ENCODE assay signal across 9 mouse cellular contexts in the genomic region with DNA sequence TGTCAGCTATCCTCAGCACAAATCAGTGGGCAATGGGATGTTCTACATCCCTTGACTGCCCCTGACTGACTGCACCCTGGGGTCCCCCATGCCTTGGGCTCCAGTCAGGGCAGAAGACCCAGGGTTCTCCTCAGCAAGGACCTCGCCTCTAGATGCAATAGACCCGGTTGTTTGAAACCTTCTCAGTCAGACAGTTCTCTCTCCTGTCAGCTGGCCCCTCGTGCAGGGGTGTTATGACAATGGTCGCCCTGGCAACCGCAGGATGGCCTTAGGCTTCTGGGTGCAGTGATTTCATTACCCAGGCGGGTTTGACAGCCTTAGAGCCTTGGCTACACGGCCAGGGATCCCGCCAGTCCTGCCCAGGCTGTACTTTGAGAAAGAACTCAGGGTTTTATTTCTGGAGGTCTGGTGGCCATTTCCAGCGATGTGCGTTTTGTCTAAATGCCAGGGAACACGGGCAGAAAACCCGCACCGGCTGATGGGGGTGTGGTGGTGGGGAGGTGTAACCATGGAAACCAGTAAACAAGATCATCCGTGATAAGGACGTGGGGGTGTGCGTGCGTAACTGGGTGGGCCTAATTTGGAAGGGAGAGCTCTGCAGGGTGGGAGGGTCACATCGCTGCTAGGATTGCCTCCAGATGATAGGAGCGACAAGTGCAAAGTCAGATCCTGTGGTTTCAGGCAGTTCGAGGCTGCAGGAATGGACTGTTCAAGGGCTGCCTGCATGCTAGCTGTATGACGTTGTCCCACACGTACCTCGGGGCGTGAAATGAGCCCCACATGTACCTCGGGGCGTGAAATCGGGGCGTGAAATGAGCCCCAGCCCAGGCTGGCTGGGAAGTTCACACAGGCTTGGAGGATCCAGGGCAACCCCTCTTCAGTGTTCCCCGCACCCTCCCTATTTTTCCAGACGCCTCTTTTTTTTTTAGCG.
A peak's percentile ranks its signal among the peaks of the same experiment; 100 is the strongest.
DNase-seq lines count a peak whose midpoint lies in the region; ATAC-seq lines count a peak whose summit lies in the region.
"Had no signal": no experiment of that assay in that cellular context is flagged by ENCODE, and none has a peak within 500 bp of the region (broad histone marks: within the 10 kb centered on the region; RNA-seq: fewer than 3 reads in every experiment).

No protein-coding gene starts in this region.

- H3K9me3 ChIP-seq in liver, embryonic 13.5 days (replicated peaks), result no peaks in the 10 kb centered on the region
- H3K9me3 ChIP-seq in liver, embryonic 12.5 days (replicated peaks), result no peaks in the 10 kb centered on the region
- no peaks in the 10 kb centered on the region for H3K9me3 ChIP-seq in embryonic facial prominence, embryonic 11.5 days (replicated peaks; ENCODE audit: control insufficient read depth, low read length)
- no peaks in the 10 kb centered on the region for H3K9me3 ChIP-seq in midbrain, embryonic 10.5 days (replicated peaks)
- H3K9me3 ChIP-seq: liver, embryonic 15.5 days had no signal

- ATAC-seq in liver, embryonic 13.5 days (ENCODE audit: low read depth), result peak; percentile 23; the same call in 1 of the 2 replicates
- ATAC-seq in liver, embryonic 12.5 days, result no peak
- peak; percentile 67 for ATAC-seq in embryonic facial prominence, embryonic 11.5 days (replicated peaks; ENCODE audit: insufficient number of reproducible peaks, low FRiP score, low TSS enrichment, low read depth)

- 18% methylated on average over 31 of the region's 31 CpGs for WGBS in liver, embryonic 13.5 days (ENCODE audit: insufficient replicate concordance)
- WGBS in liver, embryonic 12.5 days (ENCODE audit: insufficient replicate concordance), result 18% methylated on average over 31 of the region's 31 CpGs
- WGBS in embryonic facial prominence, embryonic 11.5 days, result 20% methylated on average over 31 of the region's 31 CpGs
- 22% methylated on average over 31 of the region's 31 CpGs for WGBS in midbrain, embryonic 10.5 days

- H3K36me3 ChIP-seq in liver, embryonic 13.5 days, result no peaks in the 10 kb centered on the region
- H3K36me3 ChIP-seq in liver, embryonic 12.5 days, result no peaks in the 10 kb centered on the region
- no peaks in the 10 kb centered on the region for H3K36me3 ChIP-seq in embryonic facial prominence, embryonic 11.5 days (replicated peaks; ENCODE audit: control insufficient read depth, insufficient read depth, low read depth, low read length)
- no peaks in the 10 kb centered on the region for H3K36me3 ChIP-seq in midbrain, embryonic 10.5 days
- H3K36me3 ChIP-seq: liver, embryonic 15.5 days had no signal

- no peak overlapping the region for H3K27ac ChIP-seq in liver, embryonic 13.5 days
- no peak overlapping the region for H3K27ac ChIP-seq in liver, embryonic 12.5 days
- no peak overlapping the region for H3K27ac ChIP-seq in embryonic facial prominence, embryonic 11.5 days (replicated peaks; ENCODE audit: low read depth, low read length)
- peak overlapping the region; percentile 77 for H3K27ac ChIP-seq in midbrain, embryonic 10.5 days (replicated peaks)
- H3K27ac ChIP-seq: liver, embryonic 15.5 days had no signal

- 0 out of 2 replicates have a peak, but pooled peaks cover 3% of the 10 kb centered on the region for H3K27me3 ChIP-seq in liver, embryonic 13.5 days
- peaks cover 9% of the 10 kb centered on the region; the same call in 1 of the 2 replicates for H3K27me3 ChIP-seq in liver, embryonic 12.5 days (replicated peaks)
- H3K27me3 ChIP-seq in embryonic facial prominence, embryonic 11.5 days (ENCODE audit: control insufficient read depth, insufficient read depth, low read length), result no peaks in the 10 kb centered on the region
- H3K27me3 ChIP-seq in midbrain, embryonic 10.5 days (ENCODE audit: low read depth, poor library complexity, severe bottlenecking), result no peaks in the 10 kb centered on the region
- H3K27me3 ChIP-seq: liver, embryonic 15.5 days had no signal

- no peak for DNase-seq in liver, embryonic 13.5 days
- DNase-seq in embryonic facial prominence, embryonic 11.5 days (ENCODE audit: low spot score), result peak; percentile 70
- peak; percentile 49 for DNase-seq in induced T-regulatory cell, adult 2 months (ENCODE audit: low read depth)
- DNase-seq in midbrain, embryonic 10.5 days (ENCODE audit: low spot score), result peak; percentile 88
- no peak for DNase-seq in thymus, postnatal 36 days
- DNase-seq in lung, postnatal 4 days, result no peak
- DNase-seq in cerebellum, adult 11-12 months, result no peak

- H3K9ac ChIP-seq in liver, embryonic 13.5 days, result no peak overlapping the region
- H3K9ac ChIP-seq in liver, embryonic 12.5 days, result no peak overlapping the region
- H3K9ac ChIP-seq in embryonic facial prominence, embryonic 11.5 days (replicated peaks; ENCODE audit: low read length), result no peak overlapping the region
- H3K9ac ChIP-seq: liver, embryonic 15.5 days had no signal

- H3K4me3 ChIP-seq in liver, embryonic 13.5 days (replicated peaks), result no peak overlapping the region
- H3K4me3 ChIP-seq in liver, embryonic 12.5 days, result no peak overlapping the region
- no peak overlapping the region for H3K4me3 ChIP-seq in embryonic facial prominence, embryonic 11.5 days (ENCODE audit: low read depth, low read length)
- peak overlapping the region; percentile 50 for H3K4me3 ChIP-seq in midbrain, embryonic 10.5 days
- H3K4me3 ChIP-seq: liver, embryonic 15.5 days had no signal

- no peak overlapping the region for H3K4me2 ChIP-seq in liver, embryonic 13.5 days
- H3K4me2 ChIP-seq in liver, embryonic 12.5 days, result no peak overlapping the region
- H3K4me2 ChIP-seq in embryonic facial prominence, embryonic 11.5 days (ENCODE audit: low read depth, low read length), result peak overlapping the region; percentile 16; the same call in 1 of the 2 replicates
- H3K4me2 ChIP-seq: liver, embryonic 15.5 days had no signal

- H3K4me1 ChIP-seq in liver, embryonic 13.5 days (replicated peaks), result peaks cover 7% of the 10 kb centered on the region; the same call in 1 of the 2 replicates
- H3K4me1 ChIP-seq in liver, embryonic 12.5 days, result peaks cover 6% of the 10 kb centered on the region; the same call in 1 of the 2 replicates
- H3K4me1 ChIP-seq in embryonic facial prominence, embryonic 11.5 days (ENCODE audit: control insufficient read depth, insufficient read depth, low read length), result no peaks in the 10 kb centered on the region
- H3K4me1 ChIP-seq in midbrain, embryonic 10.5 days, result peaks cover 23% of the 10 kb centered on the region
- H3K4me1 ChIP-seq: liver, embryonic 15.5 days had no signal

Comparison
In these comparisons a context has a peak if more than half of its experiments do, and no peak if none do; other contexts are left out.
1. DNase-seq: peak in embryonic facial prominence, embryonic 11.5 days (single experiment), induced T-regulatory cell, adult 2 months (single experiment) and midbrain, embryonic 10.5 days (single experiment); none in liver, embryonic 13.5 days (single experiment), thymus, postnatal 36 days (0 of 2), lung, postnatal 4 days (0 of 2) and cerebellum, adult 11-12 months (single experiment).